Mouse (Mus musculus): Measurements from ENCODE around the gene Brd2. TPM values are rescaled to one million over a fixed set of nuclear protein-coding genes. Genes with fewer than 3 reads are reported as not detected.
A peak's percentile ranks its signal among the peaks of the same experiment; 100 is the strongest.

The Brd2 gene
- polyA plus RNA-seq, 1 experiment from 2014 or later = 88.2 TPM

- peak within 1 kb of the TSS; percentile 82 for H3K4me2 ChIP-seq (replicated peaks)
- peak within 1 kb of the TSS; percentile 93 for H3K9ac ChIP-seq
- no peaks in the 10 kb centered on the region for H3K27me3 ChIP-seq (replicated peaks)
- H3K9me3 ChIP-seq = no peaks in the 10 kb centered on the region
- WGBS = under 1% methylated on average over 96 of the region's 96 CpGs
- peaks cover 30% of the 10 kb centered on the region for H3K4me1 ChIP-seq (replicated peaks)
- H3K4me3 ChIP-seq (replicated peaks) = peak within 1 kb of the TSS; percentile 92
- H3K27ac ChIP-seq = peak within 1 kb of the TSS; percentile 100
- ATAC-seq = peak; percentile 80
- H3K36me3 ChIP-seq = peaks cover 32% of the 10 kb centered on the region
Measured at GRCm38 (mm10) chr17:34119249-34120179, 2.9 kb downstream of the Brd2 start, which contains the start of gene H2-DMa. Gene H2-DMa (plus strand): TSS chr17:34119541.

DNA sequence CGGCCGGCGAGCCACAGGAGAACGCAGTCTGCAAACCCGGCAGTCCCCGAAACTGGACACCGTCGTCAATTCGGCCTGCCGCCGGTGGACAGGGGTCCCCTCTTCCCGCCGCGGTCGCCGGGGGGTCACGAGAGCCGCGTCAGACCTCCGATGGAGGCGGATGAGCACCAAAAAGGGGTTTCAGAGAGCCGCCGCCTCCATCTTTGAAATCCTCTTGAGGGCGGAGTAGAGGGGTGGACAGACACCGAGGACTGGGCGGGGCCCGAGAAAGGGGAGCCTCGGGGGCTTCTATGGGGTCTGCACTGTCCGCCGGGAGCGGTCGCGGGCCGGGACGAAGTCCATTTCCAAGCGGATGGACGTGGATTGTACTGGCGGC is 3.6 kb downstream of the Brd2 start:
- H3K27me3 ChIP-seq (replicated peaks) = no peaks in the 10 kb centered on the region
- no peaks in the 10 kb centered on the region for H3K9me3 ChIP-seq
- H3K4me2 ChIP-seq (replicated peaks) = peak overlapping the region; percentile 82
- H3K4me3 ChIP-seq (replicated peaks) = peak overlapping the region; percentile 92
- H3K27ac ChIP-seq = peak overlapping the region; percentile 100
- peaks cover 38% of the 10 kb centered on the region for H3K36me3 ChIP-seq
- under 1% methylated on average over 37 of the region's 38 CpGs for WGBS
- peaks cover 29% of the 10 kb centered on the region for H3K4me1 ChIP-seq (replicated peaks)
- ATAC-seq = peak; percentile 31
- peak overlapping the region; percentile 93 for H3K9ac ChIP-seq

- H3K36me3 ChIP-seq = peaks cover 44% of the 10 kb centered on the region
Measured at GRCm38 (mm10) chr17:34118113-34118872, 4.1 kb downstream of the Brd2 start.

DNA sequence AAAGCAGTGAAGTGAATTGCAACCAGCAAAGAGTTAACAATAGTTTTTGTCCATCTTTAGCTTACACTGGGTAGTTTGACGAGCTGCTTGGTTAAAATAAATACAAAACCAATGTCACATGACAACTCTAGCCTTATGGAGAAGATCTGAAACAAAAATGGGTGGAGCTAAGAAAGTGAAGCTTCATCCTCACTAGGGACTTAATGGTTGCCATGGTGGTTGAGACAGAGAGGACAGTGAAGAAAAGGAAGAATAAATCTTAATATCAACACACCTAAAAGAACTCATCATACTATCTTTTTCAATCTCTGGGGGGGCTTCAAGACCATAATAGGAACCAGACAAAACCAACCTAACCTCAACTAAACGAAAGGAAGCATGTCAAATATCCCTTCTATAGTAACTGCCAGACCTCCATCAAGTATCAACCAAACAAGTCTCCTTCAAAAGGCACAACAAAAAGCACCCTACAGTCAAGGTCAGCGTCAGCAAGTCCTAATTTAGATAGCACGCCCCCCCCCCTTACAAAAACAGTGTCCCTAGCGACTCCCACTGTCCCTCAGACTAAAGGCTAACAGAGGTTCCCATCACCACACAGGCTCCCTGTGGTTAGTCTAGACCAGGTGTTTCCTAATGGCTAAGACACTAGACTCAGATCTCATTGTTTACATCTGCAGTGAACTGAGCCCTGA is 4.9 kb downstream of the Brd2 start:
- H3K27ac ChIP-seq = 0 out of 2 replicates have a peak overlapping the region, but pooled peaks have one; percentile 100
- WGBS = 1% methylated on average over 5 of the region's 5 CpGs

More at GRCm38 (mm10) chr17:34118113-34118872, 4.1 kb downstream of the Brd2 start:
- Histone ChIP-seq H3K4me3 (replicated peaks) (peak overlapping the region; percentile 92), H3K9ac (peak overlapping the region; percentile 93), H3K4me2 (replicated peaks) (peak overlapping the region; percentile 82), H3K4me1 (replicated peaks) (peaks cover 24% of the 10 kb centered on the region), H3K27me3 (replicated peaks) (no peaks in the 10 kb centered on the region), H3K27ac (peak overlapping the region; percentile 100), H3K9me3 (no peaks in the 10 kb centered on the region)
- ATAC-seq = no peak
- under 1% methylated on average over 67 of the region's 67 CpGs for WGBS

DNA sequence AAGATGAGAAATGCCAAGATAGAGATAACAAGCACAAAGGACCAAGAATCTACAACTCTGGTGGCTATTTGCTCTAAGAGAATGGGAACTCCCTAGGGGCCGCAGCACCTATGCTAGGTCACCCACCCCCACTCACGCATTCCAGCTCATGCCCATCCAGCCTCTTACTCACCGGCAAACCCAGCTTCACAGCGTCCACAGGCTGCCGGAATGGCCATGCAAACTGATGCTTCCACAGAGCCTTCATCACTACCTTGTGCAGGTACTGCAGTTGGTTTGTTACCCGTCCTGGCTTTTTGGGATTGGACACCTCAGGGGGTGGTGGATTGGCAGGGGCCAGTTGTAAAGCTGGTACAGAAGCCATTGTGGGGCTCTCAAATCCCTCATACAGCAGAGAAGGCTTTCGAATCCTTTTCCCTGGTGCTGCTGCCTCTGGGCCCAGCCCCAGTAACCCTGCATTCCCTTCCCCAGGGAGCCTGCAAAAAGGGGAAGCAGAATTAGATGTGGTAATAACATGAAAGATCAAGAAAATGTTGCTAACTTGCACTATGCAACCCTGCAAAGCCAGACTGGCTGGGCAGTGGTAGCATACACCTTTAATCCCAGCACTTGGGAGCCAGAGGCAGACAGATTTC is 5.6 kb downstream of the Brd2 start:
- Histone ChIP-seq H3K4me1 (replicated peaks) (peaks cover 24% of the 10 kb centered on the region), H3K4me3 (replicated peaks) (peak overlapping the region; percentile 92), H3K36me3 (peaks cover 57% of the 10 kb centered on the region), H3K9me3 (no peaks in the 10 kb centered on the region), H3K27ac (no peak overlapping the region), H3K9ac (peak overlapping the region; percentile 48), H3K4me2 (replicated peaks) (peak overlapping the region; percentile 82), H3K27me3 (replicated peaks) (no peaks in the 10 kb centered on the region)
- WGBS = 21% methylated on average over 7 of the region's 7 CpGs
- no peak for ATAC-seq

More for the DNA sequence above, 4.9 kb downstream of the Brd2 start:
- Histone ChIP-seq H3K9me3 (no peaks in the 10 kb centered on the region), H3K27me3 (replicated peaks) (no peaks in the 10 kb centered on the region), H3K9ac (peak overlapping the region; percentile 93), H3K4me3 (replicated peaks) (peak overlapping the region; percentile 92), H3K4me1 (replicated peaks) (peaks cover 24% of the 10 kb centered on the region), H3K36me3 (peaks cover 51% of the 10 kb centered on the region), H3K4me2 (replicated peaks) (peak overlapping the region; percentile 82)
- no peak for ATAC-seq

DNA sequence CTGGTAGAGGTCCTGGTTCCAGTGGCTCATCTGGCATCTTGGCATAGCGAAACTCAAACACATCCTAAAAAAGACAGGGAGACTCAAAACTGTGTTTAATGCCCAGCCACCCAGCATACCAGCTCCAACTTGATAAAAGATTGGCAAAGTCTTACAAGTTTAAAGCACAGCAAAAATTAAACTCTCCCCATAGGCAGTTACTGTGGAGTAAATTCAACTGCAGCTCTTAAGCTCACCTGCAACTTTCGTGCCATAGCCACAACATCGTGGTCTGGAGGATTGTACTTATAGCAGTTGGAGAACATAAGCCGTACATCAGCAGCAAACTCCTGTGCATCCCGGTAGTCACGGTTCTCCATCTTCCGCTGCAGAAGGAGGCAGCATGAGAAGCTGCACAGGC is 8.3 kb downstream of the Brd2 start:
- WGBS = 93% methylated on average over 7 of the region's 7 CpGs

DNA sequence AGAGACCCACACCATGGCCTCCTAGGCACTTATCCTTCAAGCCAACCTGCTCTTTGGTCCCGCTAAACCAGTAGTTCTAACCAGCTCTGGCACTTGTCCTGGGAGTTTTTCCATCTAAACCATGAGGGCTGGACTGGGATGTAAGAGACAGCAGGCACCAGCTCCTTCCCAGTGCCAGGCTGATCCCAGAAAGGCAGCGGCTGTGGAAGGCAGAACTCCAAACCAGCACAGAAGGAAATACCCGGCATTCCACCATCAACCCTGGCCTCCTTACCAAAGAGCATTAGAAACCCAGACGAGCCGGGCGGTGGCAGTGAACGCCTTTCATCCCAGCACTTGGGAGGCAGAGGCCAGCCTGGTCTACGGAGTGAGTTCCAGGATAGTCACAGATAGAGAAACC is 12.1 kb downstream of the Brd2 start:
- 0 out of 2 replicates have a peak, but pooled peaks have one; percentile 18 for ATAC-seq
- H3K4me1 ChIP-seq (replicated peaks) = peaks cover 14% of the 10 kb centered on the region; the same call in 1 of the 2 replicates
- no peaks in the 10 kb centered on the region for H3K27me3 ChIP-seq (replicated peaks)
- H3K9me3 ChIP-seq = no peaks in the 10 kb centered on the region
- H3K4me2 ChIP-seq (replicated peaks) = no peak overlapping the region
- H3K36me3 ChIP-seq = peaks cover 58% of the 10 kb centered on the region
- no peak overlapping the region for H3K9ac ChIP-seq
- no peak overlapping the region for H3K4me3 ChIP-seq (replicated peaks)
- 56% methylated on average over 8 of the region's 8 CpGs for WGBS
- H3K27ac ChIP-seq = no peak overlapping the region

More for the DNA sequence above, 8.3 kb downstream of the Brd2 start:
- ATAC-seq = no peak
- H3K9ac ChIP-seq = no peak overlapping the region
- no peaks in the 10 kb centered on the region for H3K9me3 ChIP-seq
- H3K4me1 ChIP-seq (replicated peaks) = peaks cover 27% of the 10 kb centered on the region
- no peaks in the 10 kb centered on the region for H3K27me3 ChIP-seq (replicated peaks)
- H3K36me3 ChIP-seq = peaks cover 79% of the 10 kb centered on the region
- no peak overlapping the region for H3K27ac ChIP-seq
- H3K4me3 ChIP-seq (replicated peaks) = no peak overlapping the region
- H3K4me2 ChIP-seq (replicated peaks) = no peak overlapping the region

- Histone ChIP-seq H3K4me1 (replicated peaks) (peaks cover 9% of the 10 kb centered on the region; the same call in 1 of the 2 replicates), H3K36me3 (peaks cover 53% of the 10 kb centered on the region), H3K27ac (no peak overlapping the region), H3K9ac (no peak overlapping the region), H3K4me3 (replicated peaks) (no peak overlapping the region), H3K27me3 (replicated peaks) (no peaks in the 10 kb centered on the region), H3K9me3 (no peaks in the 10 kb centered on the region), H3K4me2 (replicated peaks) (no peak overlapping the region)
- peak; percentile 47 for ATAC-seq
- WGBS = 62% methylated on average over 3 of the region's 3 CpGs
Measured at GRCm38 (mm10) chr17:34109806-34110195, 12.6 kb downstream of the Brd2 start.

- H3K9ac ChIP-seq = no peak overlapping the region
- 0 out of 2 replicates have a peak, but pooled peaks cover 3% of the 10 kb centered on the region for H3K4me1 ChIP-seq (replicated peaks)
- no peak overlapping the region for H3K4me2 ChIP-seq (replicated peaks)
- no peak overlapping the region for H3K4me3 ChIP-seq (replicated peaks)
- H3K9me3 ChIP-seq = no peaks in the 10 kb centered on the region
- H3K27ac ChIP-seq = no peak overlapping the region
- ATAC-seq = peak; percentile 23; the same call in 1 of the 2 replicates
- 78% methylated on average over 14 of the region's 14 CpGs for WGBS
- H3K36me3 ChIP-seq = peaks cover 47% of the 10 kb centered on the region
- no peaks in the 10 kb centered on the region for H3K27me3 ChIP-seq (replicated peaks)
Measured at GRCm38 (mm10) chr17:34109038-34109805, 13.2 kb downstream of the Brd2 start.

DNA sequence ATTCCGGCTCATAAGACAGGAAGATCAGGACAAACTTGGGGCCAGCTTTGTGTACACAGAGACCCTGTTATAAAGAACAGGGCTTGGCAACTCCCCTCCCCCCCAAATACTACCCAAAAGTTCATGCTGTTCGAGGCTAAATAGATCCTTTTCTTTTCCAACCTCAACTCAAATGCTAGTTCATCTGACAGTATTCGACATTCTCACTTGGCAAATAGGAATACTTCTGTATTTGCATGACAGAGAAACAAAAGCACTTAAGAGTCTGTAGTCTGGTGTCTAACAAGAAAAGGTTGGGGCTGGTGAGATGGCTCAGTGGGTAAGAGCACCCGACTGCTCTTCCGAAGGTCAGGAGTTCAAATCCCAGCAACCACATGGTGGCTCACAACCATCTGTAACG is 14.0 kb downstream of the Brd2 start:
- Histone ChIP-seq H3K4me1 (replicated peaks) (0 out of 2 replicates have a peak, but pooled peaks cover 3% of the 10 kb centered on the region), H3K27me3 (replicated peaks) (no peaks in the 10 kb centered on the region), H3K4me2 (replicated peaks) (no peak overlapping the region), H3K4me3 (replicated peaks) (no peak overlapping the region), H3K27ac (no peak overlapping the region), H3K36me3 (peaks cover 39% of the 10 kb centered on the region), H3K9ac (no peak overlapping the region), H3K9me3 (no peaks in the 10 kb centered on the region)
- ATAC-seq = no peak
- WGBS = 71% methylated on average over 6 of the region's 6 CpGs
